Mouse (Mus musculus) lung, postnatal 0 days (tissue): ENCODE data around the gene Etnk2. TPM values are rescaled to one million over a fixed set of nuclear protein-coding genes. Genes with fewer than 3 reads are reported as not detected.

ENCODE experiments used
- ATAC-seq: fragments of 200-750 bp; cut with Nextera tagmentation; 2 replicates; pipeline ENCODE4 v1.8.0; 2017; ENCODE audit warnings: moderate library complexity
- DNase-seq: peaks from one replicate; pipeline ENCODE4 v3.0.0-alpha.2; 2016; ENCODE audit warnings: low spot score
- H3K27ac ChIP-seq: fragments of 300-500 bp; sonication (generic); 2 replicates; pipeline ENCODE4 v1.5.1; 2014; ENCODE audit warnings: antibody characterized with exemption, mild to moderate bottlenecking, low read length, mixed read lengths
- H3K27me3 ChIP-seq: fragments of 300-500 bp; sonication (generic); replicated peaks from 2 replicates; pipeline ENCODE4 v1.6.1; 2014; ENCODE audit warnings: low read length, mixed read lengths; ENCODE audit not compliant: insufficient read depth
- H3K36me3 ChIP-seq: fragments of 300-500 bp; sonication (generic); 2 replicates; pipeline ENCODE4 v1.6.1; 2014; ENCODE audit warnings: low read length, mixed read lengths; ENCODE audit not compliant: insufficient read depth
- H3K4me1 ChIP-seq: fragments of 300-500 bp; sonication (generic); 2 replicates; pipeline ENCODE4 v1.6.1; 2014; ENCODE audit warnings: antibody characterized with exemption, low read depth, low read length, mixed read lengths; ENCODE audit not compliant: insufficient read depth
- H3K4me2 ChIP-seq: fragments of 300-500 bp; sonication (generic); replicated peaks from 2 replicates; pipeline ENCODE4 v1.6.1; 2014; ENCODE audit warnings: low read depth, mild to moderate bottlenecking, low read length, moderate library complexity, mixed read lengths
- H3K4me3 ChIP-seq: fragments of 300-500 bp; sonication (generic); 2 replicates; pipeline ENCODE4 v1.5.1; 2014; ENCODE audit warnings: low read depth, low read length
- H3K9ac ChIP-seq: fragments of 300-500 bp; sonication (generic); replicated peaks from 2 replicates; pipeline ENCODE4 v1.6.1; 2014; ENCODE audit warnings: low read depth, mild to moderate bottlenecking
- H3K9me3 ChIP-seq: fragments of 300-500 bp; sonication (generic); 2 replicates; pipeline ENCODE4 v1.6.1; 2016; ENCODE audit warnings: low read length, mixed read lengths
- CTCF ChIP-seq: IDR thresholded peaks from 2 replicates; pipeline ENCODE4 v1.5.1; 2016; ENCODE audit warnings: antibody characterized with exemption, mild to moderate bottlenecking
- EP300 ChIP-seq: IDR thresholded peaks from 2 replicates; pipeline ENCODE4 v1.6.1; 2016; ENCODE audit warnings: antibody characterized with exemption, mild to moderate bottlenecking, control low read depth
- WGBS: fragments of 180-500 bp; shearing (Covaris S2); extraction: QIAGEN DNeasy Blood & Tissue Kit; methylation state at CpG from one replicate; pipeline ENCODE4 v1.1.7; 2014; 5-methylcytosine and 5-hydroxymethylcytosine counted together
- polyA plus RNA-seq: library from polyadenylated mRNA; unstranded; fragments of >200 nt; fragmentation: Nextera tagmentation; extraction: Ambion mirVana; gene quantifications from 2 replicates; pipeline ENCODE4 v1.2.1, GENCODE M21; 2015

The Etnk2 gene
- polyA plus RNA-seq, 1 experiment from 2014 or later = 0.81 TPM

DNA sequence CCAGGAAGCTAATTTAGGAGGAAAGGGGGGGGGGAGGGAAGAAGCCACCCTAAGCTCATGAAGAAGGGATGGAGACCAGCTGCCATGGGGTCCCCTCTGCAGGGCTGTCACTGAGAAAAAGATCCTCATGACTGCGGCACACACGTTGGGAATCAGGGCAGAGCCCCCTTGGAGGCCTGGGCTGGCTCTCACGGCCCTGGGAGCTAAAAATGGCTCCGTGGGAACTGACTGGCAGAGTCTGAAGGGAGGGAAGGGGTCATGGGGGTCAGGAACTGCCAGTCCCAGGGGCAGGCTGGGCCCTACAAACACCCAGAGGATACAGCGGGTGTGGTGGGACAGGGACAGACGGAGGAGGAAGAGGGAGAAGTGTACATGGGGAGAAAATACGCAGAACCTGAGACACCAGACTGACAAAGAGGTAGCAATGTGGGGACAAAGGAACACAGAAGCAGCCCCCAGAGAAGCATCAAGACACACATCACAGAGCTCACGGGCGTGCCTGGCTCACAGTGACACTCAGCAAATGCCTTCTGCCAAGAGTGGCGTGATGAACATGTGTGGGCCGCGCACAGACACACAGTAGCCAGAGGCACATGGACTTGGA lies 19.3 kb downstream of the Etnk2 start:
- Histone ChIP-seq H3K9ac (no peak overlapping the region), H3K27ac (no peak overlapping the region), H3K4me3 (no peak overlapping the region), H3K9me3 (no peaks in the 10 kb centered on the region), H3K4me2 (no peak overlapping the region), H3K4me1 (no peaks in the 10 kb centered on the region; the same call in 1 of the 2 replicates), H3K36me3 (peaks cover 12% of the 10 kb centered on the region), H3K27me3 (no peaks in the 10 kb centered on the region)
- ATAC-seq (peak; percentile 11), DNase-seq (no peak)
- 57% methylated on average over 12 of the region's 12 CpGs for WGBS
- TF ChIP-seq CTCF = no peak
- TF ChIP-seq EP300 = no peak

DNA sequence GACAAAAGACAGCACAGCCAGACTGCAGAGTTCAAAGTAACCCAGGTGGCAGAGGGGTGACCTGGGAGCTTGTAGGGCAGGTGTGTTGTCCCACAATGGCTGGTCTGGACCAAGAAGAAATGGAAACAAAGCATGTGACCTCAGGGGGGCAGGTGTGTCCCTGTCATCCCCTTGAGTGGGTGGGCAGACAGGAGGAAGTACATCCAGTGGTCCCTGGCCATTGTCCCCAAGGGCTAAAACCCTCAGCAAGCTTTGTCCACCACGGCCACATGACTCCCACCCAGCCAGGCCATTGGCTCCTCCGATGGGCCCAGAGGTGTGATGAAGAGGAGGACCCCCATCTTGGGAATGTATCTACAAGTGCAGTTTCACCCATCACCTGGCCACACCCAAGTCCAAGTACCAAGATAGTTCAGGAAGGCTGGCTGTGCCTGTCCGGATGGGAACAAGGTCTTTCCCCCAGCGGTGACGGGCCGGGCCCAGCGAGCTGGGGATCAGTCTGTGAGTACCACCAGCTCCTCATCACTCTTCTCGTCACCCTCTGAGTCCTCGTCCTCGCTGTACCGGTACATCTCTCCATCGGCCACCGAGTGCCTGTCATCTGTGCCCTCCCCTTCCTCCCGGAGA lies 19.9 kb downstream of the Etnk2 start:
- Histone ChIP-seq H3K4me3 (no peak overlapping the region), H3K36me3 (peaks cover 12% of the 10 kb centered on the region), H3K27ac (no peak overlapping the region), H3K9me3 (no peaks in the 10 kb centered on the region), H3K27me3 (no peaks in the 10 kb centered on the region), H3K9ac (no peak overlapping the region), H3K4me2 (no peak overlapping the region), H3K4me1 (no peaks in the 10 kb centered on the region; the same call in 1 of the 2 replicates)
- 93% methylated on average over 14 of the region's 14 CpGs for WGBS
- DNase-seq (no peak), ATAC-seq (no peak)
- TF ChIP-seq EP300 (no peak), CTCF (no peak)

DNA sequence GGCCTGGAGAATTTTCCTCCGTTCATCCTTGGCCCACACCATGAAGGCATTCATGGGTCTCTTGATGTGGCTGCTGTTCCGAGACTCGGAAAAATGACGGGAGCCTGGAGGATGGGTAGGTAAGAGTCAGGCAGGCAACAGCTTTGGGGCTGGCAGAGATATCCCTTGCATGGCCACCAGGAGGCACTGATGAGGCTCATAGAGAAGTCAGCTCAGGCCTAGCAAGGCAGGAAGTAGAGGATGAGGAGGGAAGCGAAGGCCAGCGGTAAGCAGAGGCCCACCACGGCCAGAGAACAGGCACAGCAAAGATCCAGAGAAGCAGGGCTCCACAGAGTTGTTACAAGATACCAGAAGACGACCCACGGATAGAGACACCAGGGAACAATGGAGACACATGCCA lies 22.1 kb downstream of the Etnk2 start:
- peak; percentile 53 for ATAC-seq
- no peaks in the 10 kb centered on the region for H3K27me3 ChIP-seq
- H3K9me3 ChIP-seq = no peaks in the 10 kb centered on the region
- WGBS = 33% methylated on average over 9 of the region's 9 CpGs
- H3K9ac ChIP-seq = no peak overlapping the region
- H3K36me3 ChIP-seq = peaks cover 17% of the 10 kb centered on the region
- H3K27ac ChIP-seq = no peak overlapping the region
- TF ChIP-seq CTCF = peak; percentile 96
- no peak for TF ChIP-seq EP300
- peak; percentile 81 for DNase-seq
- H3K4me3 ChIP-seq = no peak overlapping the region
- H3K4me1 ChIP-seq = no peaks in the 10 kb centered on the region
- H3K4me2 ChIP-seq = no peak overlapping the region

DNA sequence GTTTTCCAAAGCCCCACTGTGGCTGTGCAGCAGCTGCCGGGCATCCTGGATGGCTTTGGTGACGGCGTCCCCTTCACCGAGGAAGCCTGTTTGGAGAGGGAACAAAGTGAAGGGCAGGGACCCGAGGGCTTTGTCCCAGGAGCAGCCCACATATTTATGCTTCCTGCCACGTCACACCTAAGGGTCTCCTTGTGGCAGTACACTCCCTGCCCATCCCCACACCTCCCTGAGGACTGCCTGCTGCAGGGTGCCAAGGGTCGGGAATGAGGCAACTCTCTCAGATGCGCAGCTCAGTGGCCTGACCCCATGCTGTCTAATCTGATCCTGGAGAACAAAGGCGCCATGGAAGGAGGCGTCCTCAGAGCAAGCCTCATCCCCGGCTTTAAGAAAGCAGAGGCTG lies 22.8 kb downstream of the Etnk2 start:
- no peak overlapping the region for H3K4me2 ChIP-seq
- no peaks in the 10 kb centered on the region for H3K27me3 ChIP-seq
- DNase-seq (no peak), ATAC-seq (no peak)
- 66% methylated on average over 11 of the region's 11 CpGs for WGBS
- H3K4me1 ChIP-seq = no peaks in the 10 kb centered on the region
- H3K9me3 ChIP-seq = no peaks in the 10 kb centered on the region
- H3K27ac ChIP-seq = no peak overlapping the region
- TF ChIP-seq EP300 (no peak), CTCF (no peak)
- peaks cover 22% of the 10 kb centered on the region for H3K36me3 ChIP-seq
- no peak overlapping the region for H3K9ac ChIP-seq
- H3K4me3 ChIP-seq = no peak overlapping the region

DNA sequence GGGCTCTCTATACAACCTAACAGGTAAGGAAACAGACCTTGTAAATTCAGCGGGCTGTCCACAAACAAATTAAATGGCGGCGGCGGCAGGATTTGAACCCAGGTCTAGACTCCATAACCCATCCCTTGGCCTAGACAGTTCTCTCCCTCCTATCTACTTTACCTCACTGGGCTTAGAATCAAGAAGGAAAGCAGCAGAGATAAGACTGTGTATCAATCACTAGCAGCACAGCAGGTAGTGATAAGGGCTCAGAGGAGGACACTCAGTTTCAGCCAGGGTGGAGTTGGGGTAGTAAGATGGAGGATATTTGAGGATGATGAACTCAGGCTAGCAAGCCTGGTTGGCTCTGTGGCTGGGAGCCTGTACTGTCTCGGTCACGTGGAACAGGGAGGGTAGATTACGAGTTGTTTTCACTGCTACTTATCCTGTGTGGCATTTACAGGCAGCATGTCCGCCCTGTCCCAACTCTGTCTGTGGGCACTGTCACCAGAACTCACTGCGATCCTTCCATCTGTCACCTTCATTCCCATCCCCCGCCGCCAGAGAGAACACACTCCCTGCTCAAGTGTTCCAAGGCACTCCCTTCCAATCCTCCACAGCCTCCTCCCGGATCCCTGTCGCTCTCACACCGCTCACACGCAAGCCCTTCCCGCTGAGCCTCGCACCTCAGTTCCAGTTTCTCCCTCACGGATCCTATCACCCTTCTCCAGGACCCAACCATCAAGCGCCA lies 24.3 kb downstream of the Etnk2 start:
- TF ChIP-seq EP300 (no peak), CTCF (no peak)
- no peak overlapping the region for H3K4me2 ChIP-seq
- DNase-seq (no peak), ATAC-seq (no peak)
- peaks cover 29% of the 10 kb centered on the region for H3K36me3 ChIP-seq
- H3K27me3 ChIP-seq = no peaks in the 10 kb centered on the region
- H3K9ac ChIP-seq = no peak overlapping the region
- no peaks in the 10 kb centered on the region for H3K4me1 ChIP-seq
- no peak overlapping the region for H3K27ac ChIP-seq
- WGBS = 53% methylated on average over 18 of the region's 19 CpGs
- H3K9me3 ChIP-seq = no peaks in the 10 kb centered on the region
- H3K4me3 ChIP-seq = no peak overlapping the region

DNA sequence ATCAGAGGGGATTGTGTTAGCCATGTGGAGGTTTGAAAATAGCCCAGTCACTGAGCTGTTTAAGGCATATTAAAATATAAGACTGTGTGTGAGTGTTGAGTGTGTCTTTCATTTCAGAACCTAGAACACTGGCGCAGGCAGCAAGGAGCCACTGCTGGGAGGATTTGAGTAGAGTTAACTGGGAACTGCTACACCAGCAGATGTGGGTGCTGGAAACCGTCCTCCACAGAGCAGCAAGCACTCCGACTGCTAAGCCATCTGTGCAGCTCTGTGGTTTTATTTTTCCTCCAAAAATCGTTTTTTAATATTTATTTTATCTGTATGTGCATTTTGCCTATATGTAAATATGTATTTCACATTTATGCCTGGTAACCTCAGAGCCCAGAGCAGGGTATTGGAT lies 31.3 kb downstream of the Etnk2 start:
- Histone ChIP-seq H3K4me3 (no peak overlapping the region), H3K9me3 (no peaks in the 10 kb centered on the region), H3K27ac (no peak overlapping the region), H3K36me3 (peaks cover 17% of the 10 kb centered on the region; the same call in 1 of the 2 replicates), H3K27me3 (no peaks in the 10 kb centered on the region), H3K4me1 (peaks cover 4% of the 10 kb centered on the region; the same call in 1 of the 2 replicates), H3K9ac (no peak overlapping the region), H3K4me2 (no peak overlapping the region)
- no peak for DNase-seq
- TF ChIP-seq CTCF (no peak), EP300 (no peak)
- no peak for ATAC-seq
- WGBS = 70% methylated on average over 4 of the region's 4 CpGs
